Mouse (Mus musculus) intestine, embryonic 16.5 days (tissue): ENCODE data around the gene Acot3. TPM values are rescaled to one million over a fixed set of nuclear protein-coding genes. Genes with fewer than 3 reads are reported as not detected.
A peak's percentile ranks its signal among the peaks of the same experiment; 100 is the strongest.
"Not testable (repeated sequence)": the region's sequence is repeated elsewhere in the genome, so short reads cannot be mapped to it uniquely, and the experiment has no call there.

Experiments used
- ATAC-seq: fragments of 200-750 bp; cut with Nextera tagmentation; 2 replicates; pipeline ENCODE4 v1.8.0; 2017; ENCODE audit warnings: moderate TSS enrichment, moderate library complexity
- H3K27ac ChIP-seq: fragments of 300-500 bp; sonication (generic); 2 replicates; pipeline ENCODE4 v1.5.1; 2014; ENCODE audit warnings: mild to moderate bottlenecking, low read length
- H3K27me3 ChIP-seq: fragments of 300-500 bp; sonication (generic); replicated peaks from 2 replicates; pipeline ENCODE4 v1.6.1; 2014; ENCODE audit warnings: low read length, control low read depth, mixed read lengths; ENCODE audit not compliant: control insufficient read depth, insufficient read depth
- H3K36me3 ChIP-seq: fragments of 300-500 bp; sonication (generic); 2 replicates; pipeline ENCODE4 v1.6.1; 2014; ENCODE audit warnings: low read length, control low read depth; ENCODE audit not compliant: control insufficient read depth, insufficient read depth
- H3K4me1 ChIP-seq: fragments of 300-500 bp; sonication (generic); 2 replicates; pipeline ENCODE4 v1.6.1; 2014; ENCODE audit warnings: low read length, control low read depth, mixed read lengths; ENCODE audit not compliant: control insufficient read depth, insufficient read depth
- H3K4me2 ChIP-seq: fragments of 300-500 bp; sonication (generic); 2 replicates; pipeline ENCODE4 v1.6.1; 2014; ENCODE audit warnings: low read depth, low read length, control low read depth
- H3K4me3 ChIP-seq: fragments of 300-500 bp; sonication (generic); 2 replicates; pipeline ENCODE4 v1.5.1; 2014; ENCODE audit warnings: mild to moderate bottlenecking, low read length
- H3K9ac ChIP-seq: fragments of 300-500 bp; sonication (generic); 2 replicates; pipeline ENCODE4 v1.6.1; 2014; ENCODE audit warnings: low read depth, low read length
- H3K9me3 ChIP-seq: fragments of 300-500 bp; sonication (generic); 2 replicates; pipeline ENCODE4 v1.6.1; 2016; ENCODE audit warnings: low read length, control low read depth; ENCODE audit not compliant: control insufficient read depth
- WGBS: fragments of 180-500 bp; shearing (Covaris S2); extraction: QIAGEN DNeasy Blood & Tissue Kit; methylation state at CpG from one replicate; pipeline ENCODE4 v1.1.7; 2014; 5-methylcytosine and 5-hydroxymethylcytosine counted together
- polyA plus RNA-seq: library from polyadenylated mRNA; unstranded; fragments of >200 nt; fragmentation: Nextera tagmentation; extraction: Ambion mirVana; gene quantifications from 2 replicates; pipeline ENCODE4 v1.2.1, GENCODE M21; 2015

Acot3 gene
- polyA plus RNA-seq, 1 experiment from 2014 or later = 7.0 TPM

GRCm38 (mm10) chr12:84069582-84069981 is 17.6 kb downstream of the Acot3 start:
- 3% methylated on average over 39 of the region's 52 CpGs for WGBS
- H3K36me3 ChIP-seq, H3K9me3 ChIP-seq, H3K27ac ChIP-seq, H3K27me3 ChIP-seq, H3K4me1 ChIP-seq: not testable (repeated sequence)
- ATAC-seq = peak; percentile 23; the same call in 1 of the 2 replicates
- H3K9ac ChIP-seq = peak overlapping the region; percentile 61
- peak overlapping the region; percentile 81 for H3K4me2 ChIP-seq
- peak overlapping the region; percentile 47 for H3K4me3 ChIP-seq

- Histone ChIP-seq H3K4me3 (no peak overlapping the region), H3K9ac (no peak overlapping the region), H3K27me3 (no peaks in the 10 kb centered on the region), H3K9me3 (no peaks in the 10 kb centered on the region), H3K36me3 (no peaks in the 10 kb centered on the region), H3K4me1 (no peaks in the 10 kb centered on the region), H3K4me2 (no peak overlapping the region), H3K27ac (no peak overlapping the region)
- WGBS = 91% methylated on average over 2 of the region's 2 CpGs
- no peak for ATAC-seq
These were observed 19.8 kb downstream of the Acot3 start for GRCm38 (mm10) chr12:84071696-84072095.

GRCm38 (mm10) chr12:84077371-84077990 is 25.5 kb downstream of the Acot3 start:
- no peak overlapping the region for H3K27ac ChIP-seq
- H3K4me2 ChIP-seq = no peak overlapping the region
- H3K9me3 ChIP-seq = no peaks in the 10 kb centered on the region
- H3K4me1 ChIP-seq = no peaks in the 10 kb centered on the region
- H3K4me3 ChIP-seq = no peak overlapping the region
- no peak overlapping the region for H3K9ac ChIP-seq
- H3K27me3 ChIP-seq = no peaks in the 10 kb centered on the region
- no peak for ATAC-seq
- H3K36me3 ChIP-seq = no peaks in the 10 kb centered on the region
- 83% methylated on average over 4 of the region's 4 CpGs for WGBS

GRCm38 (mm10) chr12:84083842-84084241 is 31.9 kb downstream of the Acot3 start:
- Histone ChIP-seq H3K27ac (peak overlapping the region; percentile 77), H3K9ac (no peak overlapping the region), H3K9me3 (0 out of 2 replicates have a peak, but pooled peaks cover 3% of the 10 kb centered on the region), H3K4me2 (no peak overlapping the region), H3K36me3 (no peaks in the 10 kb centered on the region), H3K4me1 (no peaks in the 10 kb centered on the region), H3K4me3 (no peak overlapping the region), H3K27me3 (no peaks in the 10 kb centered on the region)
- peak; percentile 29; the same call in 1 of the 2 replicates for ATAC-seq
- 71% methylated on average over 2 of the region's 2 CpGs for WGBS

GRCm38 (mm10) chr12:84084581-84084980 is 32.6 kb downstream of the Acot3 start:
- Histone ChIP-seq H3K9me3 (peaks cover 3% of the 10 kb centered on the region; the same call in 1 of the 2 replicates), H3K4me3 (no peak overlapping the region), H3K27me3 (no peaks in the 10 kb centered on the region), H3K4me1 (no peaks in the 10 kb centered on the region), H3K4me2 (no peak overlapping the region), H3K27ac (peak overlapping the region; percentile 77), H3K36me3 (no peaks in the 10 kb centered on the region), H3K9ac (no peak overlapping the region)
- peak; percentile 93 for ATAC-seq
- WGBS = 58% methylated on average over 4 of the region's 4 CpGs

- WGBS = 88% methylated on average over 5 of the region's 5 CpGs
- H3K4me2 ChIP-seq, H3K36me3 ChIP-seq, H3K9me3 ChIP-seq, H3K4me3 ChIP-seq, H3K4me1 ChIP-seq, ATAC-seq, H3K27me3 ChIP-seq, H3K27ac ChIP-seq, H3K9ac ChIP-seq: not testable (repeated sequence)
These were observed 42.7 kb downstream of the Acot3 start for GRCm38 (mm10) chr12:84094666-84095065.

GRCm38 (mm10) chr12:84099605-84100004 is 47.7 kb downstream of the Acot3 start:
- no peak overlapping the region for H3K27ac ChIP-seq
- no peaks in the 10 kb centered on the region for H3K4me1 ChIP-seq
- no peaks in the 10 kb centered on the region for H3K27me3 ChIP-seq
- 85% methylated on average over 2 of the region's 2 CpGs for WGBS
- no peaks in the 10 kb centered on the region for H3K36me3 ChIP-seq
- no peak overlapping the region for H3K4me2 ChIP-seq
- H3K9ac ChIP-seq = no peak overlapping the region
- peak; percentile 81 for ATAC-seq
- H3K4me3 ChIP-seq = no peak overlapping the region
- H3K9me3 ChIP-seq = no peaks in the 10 kb centered on the region

GRCm38 (mm10) chr12:84100071-84100470 is 48.1 kb downstream of the Acot3 start:
- peak overlapping the region; percentile 91 for H3K4me2 ChIP-seq
- no peak overlapping the region; the same call in 1 of the 2 replicates for H3K27ac ChIP-seq
- WGBS = 56% methylated on average over 1 of the region's 1 CpGs
- no peak overlapping the region for H3K9ac ChIP-seq
- H3K4me1 ChIP-seq = no peaks in the 10 kb centered on the region
- no peak overlapping the region for H3K4me3 ChIP-seq
- no peaks in the 10 kb centered on the region for H3K36me3 ChIP-seq
- ATAC-seq = no peak
- H3K9me3 ChIP-seq = no peaks in the 10 kb centered on the region
- H3K27me3 ChIP-seq = no peaks in the 10 kb centered on the region

- H3K36me3 ChIP-seq, H3K4me1 ChIP-seq, H3K9me3 ChIP-seq, H3K27me3 ChIP-seq: not testable (repeated sequence)
- peak within 1 kb of the TSS; percentile 91 for H3K4me2 ChIP-seq
- peak within 1 kb of the TSS; percentile 51; the same call in 1 of the 2 replicates for H3K27ac ChIP-seq
- under 1% methylated on average over 69 of the region's 80 CpGs for WGBS
- peak within 1 kb of the TSS; percentile 61 for H3K4me3 ChIP-seq
- peak; percentile 80 for ATAC-seq
- peak within 1 kb of the TSS; percentile 75 for H3K9ac ChIP-seq
These were observed 48.9 kb downstream of the Acot3 start, which contains the start of gene Acot6 for GRCm38 (mm10) chr12:84100604-84101492. Gene Acot6 (plus strand): TSS chr12:84100654.
